Mouse (Mus musculus) neural tube, embryonic 14.5 days (tissue): Measurements from ENCODE around the gene Car10. TPM values are rescaled to one million over a fixed set of nuclear protein-coding genes. Genes with fewer than 3 reads are reported as not detected.

Experiments
- ATAC-seq: fragments of 200-750 bp; cut with Nextera tagmentation; 2 replicates; pipeline ENCODE4 v1.8.0; 2017; ENCODE audit warnings: low read depth, mild to moderate bottlenecking, moderate TSS enrichment, moderate library complexity
- H3K27ac ChIP-seq: fragments of 300-500 bp; sonication (generic); 2 replicates; pipeline ENCODE4 v1.5.1; 2014; ENCODE audit warnings: low read depth, mild to moderate bottlenecking, control low read depth, low read length, moderate library complexity, mixed read lengths
- H3K27me3 ChIP-seq: fragments of 300-500 bp; sonication (generic); 2 replicates; pipeline ENCODE4 v1.6.1; 2014; ENCODE audit warnings: low read length; ENCODE audit not compliant: control insufficient read depth, insufficient read depth
- H3K36me3 ChIP-seq: fragments of 300-500 bp; sonication (generic); 2 replicates; pipeline ENCODE4 v1.6.1; 2014; ENCODE audit warnings: low read length, mixed read lengths; ENCODE audit not compliant: control insufficient read depth, insufficient read depth
- H3K4me1 ChIP-seq: fragments of 300-500 bp; sonication (generic); 2 replicates; pipeline ENCODE4 v1.6.1; 2014; ENCODE audit warnings: low read length; ENCODE audit not compliant: control insufficient read depth, insufficient read depth
- H3K4me2 ChIP-seq: fragments of 300-500 bp; sonication (generic); 2 replicates; pipeline ENCODE4 v1.6.1; 2014; ENCODE audit warnings: mild to moderate bottlenecking, low read depth, low read length, control low read depth
- H3K4me3 ChIP-seq: fragments of 300-500 bp; sonication (generic); 2 replicates; pipeline ENCODE4 v1.5.1; 2014; ENCODE audit warnings: low read depth, low read length, control low read depth, mixed read lengths
- H3K9ac ChIP-seq: fragments of 300-500 bp; sonication (generic); replicated peaks from 2 replicates; pipeline ENCODE4 v1.6.1; 2014; ENCODE audit warnings: low read depth, mild to moderate bottlenecking, control low read depth, low read length, mixed read lengths
- H3K9me3 ChIP-seq: fragments of 300-500 bp; sonication (generic); 2 replicates; pipeline ENCODE4 v1.6.1; 2016; ENCODE audit warnings: low read length; ENCODE audit not compliant: control insufficient read depth
- WGBS: fragments of 180-500 bp; shearing (Covaris S2); extraction: QIAGEN DNeasy Blood & Tissue Kit; methylation state at CpG from one replicate; pipeline ENCODE4 v1.1.7; 2014; 5-methylcytosine and 5-hydroxymethylcytosine counted together
- polyA plus RNA-seq: library from polyadenylated mRNA; unstranded; fragments of >200 nt; fragmentation: Nextera tagmentation; extraction: Ambion mirVana; gene quantifications from 2 replicates; pipeline ENCODE4 v1.2.1, GENCODE M21; 2014

Car10 gene
- polyA plus RNA-seq, 1 experiment from 2014 or later, result 78.8 TPM

- no peak overlapping the region for H3K27ac ChIP-seq
- H3K9me3 ChIP-seq, result no peaks in the 10 kb centered on the region
- H3K4me1 ChIP-seq, result no peaks in the 10 kb centered on the region
- no peak overlapping the region for H3K9ac ChIP-seq
- H3K27me3 ChIP-seq, result no peaks in the 10 kb centered on the region
- H3K36me3 ChIP-seq, result no peaks in the 10 kb centered on the region
- no peak overlapping the region for H3K4me3 ChIP-seq
- WGBS, result 89% methylated on average over 2 of the region's 2 CpGs
- ATAC-seq, result no peak
- H3K4me2 ChIP-seq, result no peak overlapping the region
These were observed 415.0 kb downstream of the Car10 start for GRCm38 (mm10) chr11:93512843-93513242.

GRCm38 (mm10) chr11:93514396-93514795 is 416.6 kb downstream of the Car10 start:
- no peak overlapping the region for H3K4me3 ChIP-seq
- no peaks in the 10 kb centered on the region for H3K9me3 ChIP-seq
- H3K27ac ChIP-seq, result no peak overlapping the region
- H3K27me3 ChIP-seq, result no peaks in the 10 kb centered on the region
- H3K36me3 ChIP-seq, result no peaks in the 10 kb centered on the region
- ATAC-seq, result no peak
- no peak overlapping the region for H3K4me2 ChIP-seq
- WGBS, result 21% methylated on average over 2 of the region's 2 CpGs
- no peaks in the 10 kb centered on the region for H3K4me1 ChIP-seq
- H3K9ac ChIP-seq, result no peak overlapping the region

- H3K27ac ChIP-seq, result no peak overlapping the region
- H3K4me1 ChIP-seq, result no peaks in the 10 kb centered on the region
- no peaks in the 10 kb centered on the region for H3K27me3 ChIP-seq
- H3K9me3 ChIP-seq, result no peaks in the 10 kb centered on the region
- H3K9ac ChIP-seq, result no peak overlapping the region
- no peak for ATAC-seq
- H3K4me2 ChIP-seq, result no peak overlapping the region
- H3K4me3 ChIP-seq, result no peak overlapping the region
- WGBS, result 84% methylated on average over 6 of the region's 6 CpGs
- no peaks in the 10 kb centered on the region for H3K36me3 ChIP-seq
These were observed 417.7 kb downstream of the Car10 start for GRCm38 (mm10) chr11:93515566-93515965.

GRCm38 (mm10) chr11:93516216-93516615 is 418.4 kb downstream of the Car10 start:
- WGBS, result 90% methylated on average over 9 of the region's 9 CpGs
- Histone ChIP-seq H3K9ac (no peak overlapping the region), H3K4me3 (no peak overlapping the region), H3K9me3 (no peaks in the 10 kb centered on the region), H3K27me3 (no peaks in the 10 kb centered on the region), H3K27ac (no peak overlapping the region), H3K4me1 (no peaks in the 10 kb centered on the region), H3K4me2 (no peak overlapping the region), H3K36me3 (no peaks in the 10 kb centered on the region)
- no peak for ATAC-seq

GRCm38 (mm10) chr11:93516946-93517345 is 419.1 kb downstream of the Car10 start:
- WGBS, result 81% methylated on average over 2 of the region's 2 CpGs
- no peak overlapping the region for H3K4me3 ChIP-seq

GRCm38 (mm10) chr11:93522501-93522900 is 424.7 kb downstream of the Car10 start:
- ATAC-seq, result no peak
- Histone ChIP-seq H3K9ac (no peak overlapping the region), H3K36me3 (no peaks in the 10 kb centered on the region), H3K27me3 (no peaks in the 10 kb centered on the region), H3K27ac (no peak overlapping the region), H3K4me2 (no peak overlapping the region), H3K4me3 (no peak overlapping the region), H3K9me3 (no peaks in the 10 kb centered on the region), H3K4me1 (no peaks in the 10 kb centered on the region)
- 91% methylated on average over 3 of the region's 3 CpGs for WGBS

More at GRCm38 (mm10) chr11:93516946-93517345, 419.1 kb downstream of the Car10 start:
- ATAC-seq, result no peak
- Histone ChIP-seq H3K27ac (no peak overlapping the region), H3K27me3 (no peaks in the 10 kb centered on the region), H3K36me3 (no peaks in the 10 kb centered on the region), H3K9me3 (no peaks in the 10 kb centered on the region), H3K4me2 (no peak overlapping the region), H3K4me1 (no peaks in the 10 kb centered on the region), H3K9ac (no peak overlapping the region)

GRCm38 (mm10) chr11:93525921-93526320 is 428.1 kb downstream of the Car10 start:
- Histone ChIP-seq H3K9ac (no peak overlapping the region), H3K4me3 (no peak overlapping the region), H3K27me3 (no peaks in the 10 kb centered on the region), H3K4me1 (no peaks in the 10 kb centered on the region), H3K27ac (no peak overlapping the region), H3K9me3 (no peaks in the 10 kb centered on the region), H3K4me2 (no peak overlapping the region), H3K36me3 (no peaks in the 10 kb centered on the region)
- WGBS, result 85% methylated on average over 3 of the region's 3 CpGs
- no peak for ATAC-seq

GRCm38 (mm10) chr11:93531029-93531680 is 433.3 kb downstream of the Car10 start:
- no peak overlapping the region for H3K27ac ChIP-seq
- H3K27me3 ChIP-seq, result no peaks in the 10 kb centered on the region
- H3K36me3 ChIP-seq, result no peaks in the 10 kb centered on the region
- no peaks in the 10 kb centered on the region for H3K4me1 ChIP-seq
- H3K4me3 ChIP-seq, result no peak overlapping the region
- no peak overlapping the region for H3K4me2 ChIP-seq
- H3K9ac ChIP-seq, result no peak overlapping the region
- no peaks in the 10 kb centered on the region for H3K9me3 ChIP-seq
- WGBS, result 64% methylated on average over 7 of the region's 7 CpGs
- no peak for ATAC-seq

- Histone ChIP-seq H3K4me3 (no peak overlapping the region), H3K4me1 (no peaks in the 10 kb centered on the region), H3K27me3 (no peaks in the 10 kb centered on the region), H3K9me3 (no peaks in the 10 kb centered on the region), H3K9ac (no peak overlapping the region), H3K4me2 (no peak overlapping the region), H3K27ac (no peak overlapping the region), H3K36me3 (no peaks in the 10 kb centered on the region)
- ATAC-seq, result no peak
- 87% methylated on average over 6 of the region's 6 CpGs for WGBS
These were observed 438.4 kb downstream of the Car10 start for GRCm38 (mm10) chr11:93536244-93536643.
